Mouse (Mus musculus) neural tube, embryonic 14.5 days (tissue): ENCODE results near the gene Cisd1. TPM values are rescaled to one million over a fixed set of nuclear protein-coding genes. Genes with fewer than 3 reads are reported as not detected.

Experiments used
- ATAC-seq: fragments of 200-750 bp; cut with Nextera tagmentation; 2 replicates; pipeline ENCODE4 v1.8.0; 2017; ENCODE audit warnings: low read depth, mild to moderate bottlenecking, moderate TSS enrichment, moderate library complexity
- H3K27ac ChIP-seq: fragments of 300-500 bp; sonication (generic); 2 replicates; pipeline ENCODE4 v1.5.1; 2014; ENCODE audit warnings: low read depth, mild to moderate bottlenecking, control low read depth, low read length, moderate library complexity, mixed read lengths
- H3K27me3 ChIP-seq: fragments of 300-500 bp; sonication (generic); 2 replicates; pipeline ENCODE4 v1.6.1; 2014; ENCODE audit warnings: low read length; ENCODE audit not compliant: control insufficient read depth, insufficient read depth
- H3K36me3 ChIP-seq: fragments of 300-500 bp; sonication (generic); 2 replicates; pipeline ENCODE4 v1.6.1; 2014; ENCODE audit warnings: low read length, mixed read lengths; ENCODE audit not compliant: control insufficient read depth, insufficient read depth
- H3K4me1 ChIP-seq: fragments of 300-500 bp; sonication (generic); 2 replicates; pipeline ENCODE4 v1.6.1; 2014; ENCODE audit warnings: low read length; ENCODE audit not compliant: control insufficient read depth, insufficient read depth
- H3K4me2 ChIP-seq: fragments of 300-500 bp; sonication (generic); 2 replicates; pipeline ENCODE4 v1.6.1; 2014; ENCODE audit warnings: mild to moderate bottlenecking, low read depth, low read length, control low read depth
- H3K4me3 ChIP-seq: fragments of 300-500 bp; sonication (generic); 2 replicates; pipeline ENCODE4 v1.5.1; 2014; ENCODE audit warnings: low read depth, low read length, control low read depth, mixed read lengths
- H3K9ac ChIP-seq: fragments of 300-500 bp; sonication (generic); replicated peaks from 2 replicates; pipeline ENCODE4 v1.6.1; 2014; ENCODE audit warnings: low read depth, mild to moderate bottlenecking, control low read depth, low read length, mixed read lengths
- H3K9me3 ChIP-seq: fragments of 300-500 bp; sonication (generic); 2 replicates; pipeline ENCODE4 v1.6.1; 2016; ENCODE audit warnings: low read length; ENCODE audit not compliant: control insufficient read depth
- WGBS: fragments of 180-500 bp; shearing (Covaris S2); extraction: QIAGEN DNeasy Blood & Tissue Kit; methylation state at CpG from one replicate; pipeline ENCODE4 v1.1.7; 2014; 5-methylcytosine and 5-hydroxymethylcytosine counted together
- polyA plus RNA-seq: library from polyadenylated mRNA; unstranded; fragments of >200 nt; fragmentation: Nextera tagmentation; extraction: Ambion mirVana; gene quantifications from 2 replicates; pipeline ENCODE4 v1.2.1, GENCODE M21; 2014

Cisd1 gene
- polyA plus RNA-seq, 1 experiment from 2014 or later: 357 TPM

- no peak for ATAC-seq
- no peak overlapping the region for H3K9ac ChIP-seq
- no peak overlapping the region for H3K4me2 ChIP-seq
- H3K36me3 ChIP-seq: peaks cover 17% of the 10 kb centered on the region
- no peaks in the 10 kb centered on the region for H3K4me1 ChIP-seq
- H3K27me3 ChIP-seq: no peaks in the 10 kb centered on the region
- H3K4me3 ChIP-seq: no peak overlapping the region
- H3K27ac ChIP-seq: no peak overlapping the region
- 96% methylated on average over 9 of the region's 9 CpGs for WGBS
- H3K9me3 ChIP-seq: no peaks in the 10 kb centered on the region
These were observed 11.9 kb downstream of the Cisd1 start for GRCm38 (mm10) chr10:71332859-71333258.

GRCm38 (mm10) chr10:71332376-71332775, 12.4 kb downstream of the Cisd1 start:
- WGBS: 91% methylated on average over 4 of the region's 4 CpGs

GRCm38 (mm10) chr10:71331908-71332307, 12.8 kb downstream of the Cisd1 start:
- no peaks in the 10 kb centered on the region for H3K27me3 ChIP-seq
- H3K9ac ChIP-seq: no peak overlapping the region
- H3K4me2 ChIP-seq: no peak overlapping the region
- ATAC-seq: no peak
- WGBS: 95% methylated on average over 7 of the region's 7 CpGs
- H3K9me3 ChIP-seq: no peaks in the 10 kb centered on the region
- no peaks in the 10 kb centered on the region for H3K4me1 ChIP-seq
- peaks cover 17% of the 10 kb centered on the region for H3K36me3 ChIP-seq
- no peak overlapping the region for H3K4me3 ChIP-seq
- H3K27ac ChIP-seq: no peak overlapping the region

More at GRCm38 (mm10) chr10:71332376-71332775, 12.4 kb downstream of the Cisd1 start:
- Histone ChIP-seq H3K4me1 (no peaks in the 10 kb centered on the region), H3K4me2 (no peak overlapping the region), H3K36me3 (peaks cover 17% of the 10 kb centered on the region), H3K4me3 (no peak overlapping the region), H3K9ac (no peak overlapping the region), H3K9me3 (no peaks in the 10 kb centered on the region), H3K27ac (no peak overlapping the region), H3K27me3 (no peaks in the 10 kb centered on the region)
- no peak for ATAC-seq

- no peak overlapping the region for H3K4me2 ChIP-seq
- H3K36me3 ChIP-seq: peaks cover 14% of the 10 kb centered on the region
- H3K4me1 ChIP-seq: no peaks in the 10 kb centered on the region
- no peak overlapping the region for H3K9ac ChIP-seq
- ATAC-seq: no peak
- no peak overlapping the region for H3K27ac ChIP-seq
- H3K4me3 ChIP-seq: no peak overlapping the region
- H3K27me3 ChIP-seq: no peaks in the 10 kb centered on the region
- no peaks in the 10 kb centered on the region for H3K9me3 ChIP-seq
- 95% methylated on average over 12 of the region's 12 CpGs for WGBS
These were observed 14.7 kb downstream of the Cisd1 start for GRCm38 (mm10) chr10:71330070-71330469.

GRCm38 (mm10) chr10:71329295-71329694, 15.5 kb downstream of the Cisd1 start:
- Histone ChIP-seq H3K27ac (no peak overlapping the region), H3K4me3 (no peak overlapping the region), H3K9ac (no peak overlapping the region), H3K36me3 (peaks cover 14% of the 10 kb centered on the region), H3K4me1 (no peaks in the 10 kb centered on the region), H3K9me3 (no peaks in the 10 kb centered on the region), H3K27me3 (no peaks in the 10 kb centered on the region), H3K4me2 (no peak overlapping the region)
- no peak for ATAC-seq
- 93% methylated on average over 6 of the region's 6 CpGs for WGBS

GRCm38 (mm10) chr10:71328870-71329269, 15.9 kb downstream of the Cisd1 start:
- no peak overlapping the region for H3K4me3 ChIP-seq
- no peaks in the 10 kb centered on the region for H3K9me3 ChIP-seq
- no peaks in the 10 kb centered on the region for H3K27me3 ChIP-seq
- peaks cover 14% of the 10 kb centered on the region for H3K36me3 ChIP-seq
- H3K4me1 ChIP-seq: no peaks in the 10 kb centered on the region
- 91% methylated on average over 5 of the region's 5 CpGs for WGBS
- H3K9ac ChIP-seq: no peak overlapping the region
- H3K27ac ChIP-seq: no peak overlapping the region
- ATAC-seq: no peak
- H3K4me2 ChIP-seq: no peak overlapping the region

GRCm38 (mm10) chr10:71328382-71328781, 16.4 kb downstream of the Cisd1 start:
- Histone ChIP-seq H3K4me2 (no peak overlapping the region), H3K36me3 (peaks cover 14% of the 10 kb centered on the region), H3K9ac (no peak overlapping the region), H3K27ac (no peak overlapping the region), H3K4me3 (no peak overlapping the region), H3K4me1 (no peaks in the 10 kb centered on the region), H3K27me3 (no peaks in the 10 kb centered on the region), H3K9me3 (no peaks in the 10 kb centered on the region)
- 90% methylated on average over 6 of the region's 6 CpGs for WGBS
- ATAC-seq: no peak

- Histone ChIP-seq H3K4me2 (no peak overlapping the region), H3K4me3 (no peak overlapping the region), H3K27ac (no peak overlapping the region), H3K36me3 (peaks cover 14% of the 10 kb centered on the region), H3K9ac (no peak overlapping the region), H3K27me3 (no peaks in the 10 kb centered on the region), H3K4me1 (no peaks in the 10 kb centered on the region), H3K9me3 (no peaks in the 10 kb centered on the region)
- ATAC-seq: 0 out of 2 replicates have a peak, but pooled peaks have one; percentile 18
- 78% methylated on average over 10 of the region's 10 CpGs for WGBS
These were observed 17.4 kb downstream of the Cisd1 start for GRCm38 (mm10) chr10:71327386-71327785.

- WGBS: 14% methylated on average over 7 of the region's 7 CpGs
- Histone ChIP-seq H3K27me3 (no peaks in the 10 kb centered on the region), H3K36me3 (peaks cover 14% of the 10 kb centered on the region), H3K27ac (no peak overlapping the region), H3K9ac (no peak overlapping the region), H3K4me3 (no peak overlapping the region), H3K9me3 (no peaks in the 10 kb centered on the region), H3K4me1 (no peaks in the 10 kb centered on the region), H3K4me2 (no peak overlapping the region)
- peak; percentile 55; the same call in 1 of the 2 replicates for ATAC-seq
These were observed 18.0 kb downstream of the Cisd1 start for GRCm38 (mm10) chr10:71326789-71327188.
